Mouse (Mus musculus) monocyte, adult 59 days (primary cell): ENCODE results near the gene Akap2. TPM values are rescaled to one million over a fixed set of nuclear protein-coding genes. Genes with fewer than 3 reads are reported as not detected.

Experiments used
- total RNA-seq, 2 experiments: library from RNA; stranded (reverse); gene quantifications; one replicate each; pipeline ENCODE4 v1.2.4; 2023

Akap2 gene
- 1 to 10 TPM; 1.1 to 2.1 TPM for total RNA-seq

GRCm38 (mm10) chr4:57717354-57717753, at the start of gene Akap2:
TSS of gene Akap2 (plus strand) at chr4:57717657.

DNA sequence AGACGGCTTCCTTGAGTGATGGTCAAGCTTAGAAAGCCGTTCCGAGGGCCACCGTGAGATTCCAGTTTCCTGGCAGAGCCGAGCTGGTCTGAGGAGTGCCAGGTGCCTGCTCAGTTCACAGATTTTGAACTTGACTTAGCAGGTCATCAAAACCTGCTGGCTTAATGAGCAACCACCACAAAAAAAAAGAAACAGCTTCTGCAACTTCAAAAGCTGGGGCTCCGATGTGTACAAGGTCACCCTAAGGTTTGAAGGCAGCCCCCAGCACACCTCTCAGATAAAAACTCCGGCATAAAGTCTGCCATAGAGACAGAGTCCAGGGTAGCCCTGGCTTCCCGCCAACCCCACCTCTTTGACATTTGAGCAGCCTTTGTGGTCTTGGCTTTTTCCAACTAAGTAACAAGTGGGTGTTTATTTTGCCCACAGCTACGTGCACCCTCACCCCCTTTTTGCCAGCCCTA, 198.8 kb downstream of the Akap2 start, which contains the start of gene D630039A03Rik:
Gene D630039A03Rik (minus strand): TSS at position 97 of the 461 bp plus-strand sequence.

Other genes starting within 250 kb of the Akap2 start
- gene Pakap, start 149.5 kb upstream of the Akap2 start, total RNA-seq: under 1 TPM in 1 of 2 experiments, not detected in 1; 0.43 TPM
- not detected for gene D630039A03Rik, start 198.6 kb downstream of the Akap2 start, total RNA-seq
- gene Txn1, start 238.8 kb downstream of the Akap2 start, total RNA-seq: 100 to 1,000 TPM; 157 to 175 TPM